Mouse (Mus musculus): ENCODE data around the gene B3galnt1.

DNA sequence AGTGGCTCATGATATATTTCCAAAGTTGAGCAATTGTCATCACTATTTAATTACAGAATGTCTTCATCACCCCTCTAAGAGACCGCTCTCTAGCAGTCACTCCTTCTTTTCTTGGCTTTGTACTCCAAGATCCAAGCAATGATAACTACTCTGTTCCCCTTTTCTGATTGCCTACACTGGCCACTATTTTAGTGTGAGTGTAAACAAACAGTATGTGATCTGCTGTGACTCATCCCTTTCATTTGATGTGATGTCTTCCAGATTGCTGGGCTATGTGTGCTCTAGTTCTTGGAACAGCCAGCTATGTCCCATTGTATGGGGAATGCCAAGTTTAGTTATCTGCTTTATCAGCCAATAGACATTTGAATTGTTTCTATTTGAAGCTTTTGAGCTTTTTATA lies 71.4 kb downstream of the B3galnt1 start:
- no peak for TF ChIP-seq POLR2A (IDR thresholded peaks at IDR 0.05; ENCODE audit: borderline replicate concordance, low read depth, low read length)
- no peak for TF ChIP-seq CTCF (IDR thresholded peaks at IDR 0.05; ENCODE audit: low read depth, low read length)
